Mouse (Mus musculus): ENCODE measurements at regions not wholly inside any gene's neighbourhood (a gene's known extent, or its start where the extent isn't known, plus 50 kb on each side); places are given as distances from the start of the nearest gene placed in this dataset.

DNA sequence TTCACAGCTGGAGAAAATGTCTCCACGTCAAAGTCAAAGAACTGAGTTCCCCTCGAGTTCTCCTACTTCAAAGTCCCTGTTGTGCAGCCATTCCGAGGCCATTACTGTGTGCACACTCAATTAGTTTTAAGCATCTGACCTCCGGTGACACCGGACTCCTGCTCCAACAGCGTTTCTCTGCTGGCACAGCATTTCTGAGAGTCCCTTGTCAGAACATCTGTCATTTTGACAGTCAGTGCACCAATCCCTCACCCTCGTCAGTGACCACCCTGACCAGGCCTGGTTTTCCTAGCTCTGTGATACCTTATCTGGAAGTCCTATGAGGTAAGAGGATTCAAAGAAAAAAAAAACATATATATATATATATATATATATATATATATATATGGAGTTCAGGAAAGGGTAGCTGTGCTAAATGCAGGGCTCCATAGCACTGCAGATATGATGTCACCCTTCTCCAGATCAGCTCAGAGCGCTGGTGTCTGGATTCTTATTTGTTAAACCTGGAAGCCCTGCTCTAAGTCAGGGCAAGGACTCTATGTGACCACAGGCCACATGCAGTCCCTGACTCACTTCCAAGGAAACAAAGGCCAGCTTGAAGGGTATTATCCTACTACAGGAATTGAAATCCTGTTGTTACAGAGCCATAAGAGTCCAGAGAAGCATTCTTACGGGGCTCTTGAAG lies 63.1 kb upstream of the Krtap11-1 start:
- Histone ChIP-seq H3K4me1 (replicated peaks; ENCODE audit: control insufficient read depth, insufficient read depth) (no peaks in the 10 kb centered on the region), H3K27me3 (ENCODE audit: control insufficient read depth, insufficient read depth, low read length) (no peaks in the 10 kb centered on the region), H3K4me3 (ENCODE audit: low read depth, low read length) (no peak overlapping the region), H3K4me2 (replicated peaks; ENCODE audit: low read depth) (no peak overlapping the region), H3K9ac (ENCODE audit: low read length) (no peak overlapping the region), H3K36me3 (ENCODE audit: control insufficient read depth, insufficient read depth, low read length) (no peaks in the 10 kb centered on the region), H3K27ac (replicated peaks) (no peak overlapping the region), H3K9me3 (ENCODE audit: control insufficient read depth, low read length) (no peaks in the 10 kb centered on the region)
- DNase-seq (ENCODE audit: low spot score) = no peak
- WGBS = 34% methylated on average over 9 of the region's 9 CpGs
- TF ChIP-seq EP300 (optimal IDR thresholded peaks at IDR 0.05) = no peak
- TF ChIP-seq CTCF (IDR thresholded peaks at IDR 0.05; ENCODE audit: low read depth) = no peak
- ATAC-seq (ENCODE audit: low FRiP score, low TSS enrichment) = no peak

DNA sequence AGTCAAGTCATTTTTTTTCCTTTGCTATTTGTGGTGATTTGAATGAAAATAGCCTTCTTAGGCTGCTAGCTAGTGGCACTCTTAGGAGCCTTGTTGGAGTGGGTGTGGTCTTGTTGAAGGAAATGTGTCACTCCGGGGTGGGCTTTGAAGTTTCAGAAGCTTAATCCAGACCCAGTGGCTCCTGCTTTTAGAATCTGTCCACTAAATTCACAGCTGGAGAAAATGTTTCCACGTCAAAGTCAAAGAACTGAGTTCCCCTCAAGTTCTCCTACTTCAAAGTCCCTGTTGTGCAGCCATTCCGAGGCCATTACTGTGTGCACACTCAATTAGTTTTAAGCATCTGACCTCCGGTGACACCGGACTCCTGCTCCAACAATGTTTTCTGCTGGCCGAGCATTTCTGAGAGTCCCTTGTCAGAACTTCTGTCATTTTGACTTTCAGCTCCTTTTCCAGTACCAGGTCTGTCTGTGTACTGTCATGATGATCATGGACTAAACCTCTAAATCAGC lies 61.2 kb upstream of the Krtap11-1 start:
- Histone ChIP-seq H3K4me2 (replicated peaks; ENCODE audit: low read depth) (no peak overlapping the region), H3K9ac (ENCODE audit: low read length) (no peak overlapping the region), H3K27me3 (ENCODE audit: control insufficient read depth, insufficient read depth, low read length) (no peaks in the 10 kb centered on the region), H3K4me1 (replicated peaks; ENCODE audit: control insufficient read depth, insufficient read depth) (no peaks in the 10 kb centered on the region), H3K27ac (replicated peaks) (no peak overlapping the region), H3K36me3 (ENCODE audit: control insufficient read depth, insufficient read depth, low read length) (no peaks in the 10 kb centered on the region), H3K4me3 (ENCODE audit: low read depth, low read length) (no peak overlapping the region), H3K9me3 (ENCODE audit: control insufficient read depth, low read length) (no peaks in the 10 kb centered on the region)
- no peak for TF ChIP-seq CTCF (IDR thresholded peaks at IDR 0.05; ENCODE audit: low read depth)
- ATAC-seq (ENCODE audit: low FRiP score, low TSS enrichment) (no peak), DNase-seq (ENCODE audit: low spot score) (no peak)
- 55% methylated on average over 6 of the region's 6 CpGs for WGBS

DNA sequence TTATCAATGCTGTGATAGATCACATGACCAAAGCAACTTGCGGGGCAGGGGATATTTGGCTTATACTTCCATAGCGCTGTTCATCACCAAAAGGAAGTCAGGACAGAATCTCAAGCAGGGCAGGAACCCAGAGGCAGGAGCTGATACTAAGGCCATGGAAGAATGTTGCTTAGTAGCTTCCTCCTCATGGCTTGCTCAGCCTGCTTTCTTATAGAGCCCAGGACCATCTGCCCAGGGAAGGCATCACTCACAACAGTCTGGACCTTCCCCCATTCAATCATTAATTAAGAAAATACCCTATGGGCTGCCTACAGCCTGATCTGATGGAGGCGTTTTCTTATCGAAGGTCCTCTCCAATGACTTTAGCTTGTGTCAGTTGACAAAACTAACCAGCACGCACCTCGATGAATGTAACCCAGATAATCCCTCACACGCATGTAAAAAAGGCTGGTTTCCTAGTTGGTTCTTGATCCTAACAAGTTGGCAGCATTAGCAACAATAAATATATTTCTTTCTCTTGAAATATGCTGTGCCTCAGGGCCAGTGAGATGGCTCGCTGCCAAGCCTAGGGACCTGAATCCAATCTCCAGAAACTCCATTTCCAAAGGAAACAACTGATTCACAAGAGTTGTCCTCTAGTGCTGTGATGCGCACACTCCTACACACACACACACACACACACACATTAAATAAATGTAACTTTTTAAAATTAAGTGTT lies 60.6 kb upstream of the Krtap11-1 start:
- H3K9me3 ChIP-seq (ENCODE audit: control insufficient read depth, low read length) = no peaks in the 10 kb centered on the region
- H3K4me2 ChIP-seq (replicated peaks; ENCODE audit: low read depth) = no peak overlapping the region
- H3K36me3 ChIP-seq (ENCODE audit: control insufficient read depth, insufficient read depth, low read length) = no peaks in the 10 kb centered on the region
- H3K9ac ChIP-seq (ENCODE audit: low read length) = no peak overlapping the region
- ATAC-seq (ENCODE audit: low FRiP score, low TSS enrichment) = no peak
- TF ChIP-seq EP300 (optimal IDR thresholded peaks at IDR 0.05) = no peak
- no peak for TF ChIP-seq CTCF (IDR thresholded peaks at IDR 0.05; ENCODE audit: low read depth)
- no peak for DNase-seq (ENCODE audit: low spot score)
- no peaks in the 10 kb centered on the region for H3K27me3 ChIP-seq (ENCODE audit: control insufficient read depth, insufficient read depth, low read length)
- no peaks in the 10 kb centered on the region for H3K4me1 ChIP-seq (replicated peaks; ENCODE audit: control insufficient read depth, insufficient read depth)
- H3K4me3 ChIP-seq (ENCODE audit: low read depth, low read length) = no peak overlapping the region
- H3K27ac ChIP-seq (replicated peaks) = no peak overlapping the region
- WGBS = 87% methylated on average over 9 of the region's 9 CpGs

DNA sequence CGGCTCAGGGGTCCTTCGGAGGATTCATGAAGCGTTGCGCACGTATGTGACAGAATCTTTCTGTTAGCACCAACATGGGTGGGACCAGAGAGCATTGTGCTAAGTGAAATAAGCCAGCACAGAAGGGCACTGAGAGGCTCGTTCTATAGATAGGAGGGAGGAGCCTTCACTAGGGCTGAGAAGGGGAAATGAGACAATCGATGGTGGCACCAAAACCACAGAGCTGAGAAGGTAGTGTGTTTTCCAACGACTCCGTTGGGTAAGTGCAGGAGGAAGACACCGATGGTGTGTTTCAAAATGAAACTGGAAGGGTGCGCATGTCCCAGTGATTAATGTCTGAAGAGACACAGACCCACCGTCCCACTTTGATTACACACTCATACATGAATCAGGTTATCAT lies 54.7 kb upstream of the Krtap11-1 start:
- H3K9ac ChIP-seq (ENCODE audit: low read length) = no peak overlapping the region
- no peak overlapping the region for H3K4me2 ChIP-seq (replicated peaks; ENCODE audit: low read depth)
- DNase-seq (ENCODE audit: low spot score) (no peak), ATAC-seq (ENCODE audit: low FRiP score, low TSS enrichment) (no peak)
- no peaks in the 10 kb centered on the region for H3K36me3 ChIP-seq (ENCODE audit: control insufficient read depth, insufficient read depth, low read length)
- no peak for TF ChIP-seq EP300 (optimal IDR thresholded peaks at IDR 0.05)
- H3K9me3 ChIP-seq (ENCODE audit: control insufficient read depth, low read length) = no peaks in the 10 kb centered on the region
- no peaks in the 10 kb centered on the region for H3K27me3 ChIP-seq (ENCODE audit: control insufficient read depth, insufficient read depth, low read length)
- no peaks in the 10 kb centered on the region for H3K4me1 ChIP-seq (replicated peaks; ENCODE audit: control insufficient read depth, insufficient read depth)
- no peak overlapping the region for H3K27ac ChIP-seq (replicated peaks)
- 87% methylated on average over 12 of the region's 12 CpGs for WGBS
- no peak overlapping the region for H3K4me3 ChIP-seq (ENCODE audit: low read depth, low read length)

DNA sequence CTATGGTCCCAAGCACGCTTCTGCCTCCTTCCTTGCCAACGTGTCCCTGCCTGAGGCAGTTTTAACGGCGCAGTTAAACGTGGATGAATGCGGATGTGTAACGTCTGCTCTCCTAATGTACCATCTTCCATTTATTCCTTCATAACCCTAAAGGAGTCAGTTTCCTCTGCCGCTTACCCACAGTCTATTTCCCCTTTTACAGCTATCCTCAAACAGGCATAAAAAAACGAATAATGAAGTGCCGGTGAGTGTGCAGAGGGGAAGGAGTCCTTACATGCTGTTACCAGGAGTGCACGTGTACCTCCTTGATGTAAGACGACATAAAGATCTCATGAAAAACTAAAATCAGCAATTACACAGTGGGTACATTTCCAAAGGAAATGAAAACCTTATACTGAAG lies 54.3 kb upstream of the Krtap11-1 start:
- WGBS = 88% methylated on average over 12 of the region's 12 CpGs
- no peak for DNase-seq (ENCODE audit: low spot score)

More for the DNA sequence above, 54.3 kb upstream of the Krtap11-1 start:
- H3K27me3 ChIP-seq (ENCODE audit: control insufficient read depth, insufficient read depth, low read length) = no peaks in the 10 kb centered on the region
- H3K27ac ChIP-seq (replicated peaks) = no peak overlapping the region
- no peak overlapping the region for H3K4me3 ChIP-seq (ENCODE audit: low read depth, low read length)
- ATAC-seq (ENCODE audit: low FRiP score, low TSS enrichment) = no peak
- no peak overlapping the region for H3K9ac ChIP-seq (ENCODE audit: low read length)
- no peaks in the 10 kb centered on the region for H3K4me1 ChIP-seq (replicated peaks; ENCODE audit: control insufficient read depth, insufficient read depth)
- H3K36me3 ChIP-seq (ENCODE audit: control insufficient read depth, insufficient read depth, low read length) = no peaks in the 10 kb centered on the region
- no peak overlapping the region for H3K4me2 ChIP-seq (replicated peaks; ENCODE audit: low read depth)
- TF ChIP-seq EP300 (optimal IDR thresholded peaks at IDR 0.05) = no peak
- no peak for TF ChIP-seq CTCF (IDR thresholded peaks at IDR 0.05; ENCODE audit: low read depth)
- no peaks in the 10 kb centered on the region for H3K9me3 ChIP-seq (ENCODE audit: control insufficient read depth, low read length)

Data from stomach, postnatal 0 days (tissue).